Mouse (Mus musculus) CD8-positive naive resting alpha-beta T cell, adult 2 months (primary cell): Measurements from ENCODE around the gene D430041D05Rik.

ENCODE experiments used
- DNase-seq, 2 experiments: peaks; one replicate each; pipeline ENCODE4 v3.0.0; 2022; ENCODE audit warnings: low read depth in 2 of 2, low spot score in 2 of 2

Gene D430041D05Rik

DNA sequence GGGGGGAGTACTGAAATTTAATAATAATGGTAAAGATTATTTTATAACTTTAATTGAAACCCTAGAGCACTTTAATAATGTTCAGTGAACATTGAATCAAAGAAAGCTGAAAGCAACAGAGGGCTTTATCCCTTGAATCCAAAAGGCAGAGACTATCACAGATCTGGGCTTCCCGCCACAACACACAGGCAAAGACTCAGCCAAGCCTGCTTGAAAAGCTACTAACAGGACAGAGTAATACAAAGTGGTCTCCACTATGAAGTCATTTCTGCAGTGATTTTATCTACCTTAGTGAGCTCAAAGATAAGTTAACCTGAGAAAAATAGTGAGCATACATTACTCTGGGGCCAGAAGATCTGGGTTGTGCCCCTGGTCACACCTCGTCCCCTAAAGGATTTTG, 128.0 kb downstream of the D430041D05Rik start:
- DNase-seq: no peak

- DNase-seq: no peak
Observed at GRCm38 (mm10) chr2:104267049-104267448, 143.8 kb downstream of the D430041D05Rik start.

DNA sequence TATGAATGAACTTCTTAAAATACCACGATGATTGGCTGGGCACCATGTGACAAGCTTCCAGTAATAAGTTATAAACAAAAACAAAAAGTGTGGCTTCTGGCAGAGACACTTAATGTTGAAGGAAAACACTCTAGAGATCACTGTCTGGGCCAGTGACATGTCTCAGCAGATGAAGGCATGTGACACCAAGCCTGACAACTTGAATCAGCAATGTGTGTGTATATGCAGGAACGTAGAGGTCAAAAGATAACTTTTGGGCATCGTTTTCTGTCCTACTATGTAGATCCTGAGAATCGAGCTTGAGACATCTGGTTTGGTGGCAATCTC, 149.1 kb downstream of the D430041D05Rik start:
- DNase-seq: no peak

DNA sequence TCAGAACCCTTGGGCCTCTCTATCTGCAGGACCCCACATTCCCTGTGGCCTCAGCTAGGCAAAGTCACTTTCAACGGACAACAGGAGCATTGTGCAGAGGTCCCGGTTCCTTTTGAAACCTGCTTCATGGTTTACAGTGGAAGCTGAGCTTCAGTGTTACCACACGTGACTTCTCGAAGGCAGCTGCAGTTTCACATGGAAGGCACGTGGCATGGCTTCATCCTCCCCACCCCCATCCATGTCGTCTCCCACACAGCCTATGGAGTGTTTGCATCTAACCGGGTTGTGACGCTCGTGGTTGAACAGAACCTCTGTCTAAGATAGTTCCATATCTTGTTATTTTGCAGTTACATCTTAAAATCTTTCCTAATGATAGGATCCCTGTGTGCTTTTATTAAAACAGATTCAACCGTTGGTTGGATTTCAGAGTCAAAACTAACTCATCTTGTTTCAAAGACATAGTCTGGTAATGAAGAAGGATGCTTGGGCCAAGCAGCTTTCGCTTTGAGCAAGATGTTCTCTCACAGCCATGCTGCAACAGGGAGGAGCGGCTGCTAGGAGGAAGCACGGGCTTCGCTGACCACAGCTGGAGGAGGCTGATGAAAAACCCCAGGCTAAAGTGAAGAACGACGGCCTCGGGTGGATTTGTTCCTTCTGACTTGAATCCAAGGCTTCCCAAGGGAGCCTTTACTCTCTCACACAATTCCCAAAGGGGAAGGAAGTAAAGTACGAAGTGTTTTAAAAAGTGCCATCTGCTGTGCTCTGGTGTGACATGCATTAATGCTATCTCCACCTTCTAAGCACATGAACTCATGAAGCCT, 149.7 kb downstream of the D430041D05Rik start:
- DNase-seq: no peak

DNA sequence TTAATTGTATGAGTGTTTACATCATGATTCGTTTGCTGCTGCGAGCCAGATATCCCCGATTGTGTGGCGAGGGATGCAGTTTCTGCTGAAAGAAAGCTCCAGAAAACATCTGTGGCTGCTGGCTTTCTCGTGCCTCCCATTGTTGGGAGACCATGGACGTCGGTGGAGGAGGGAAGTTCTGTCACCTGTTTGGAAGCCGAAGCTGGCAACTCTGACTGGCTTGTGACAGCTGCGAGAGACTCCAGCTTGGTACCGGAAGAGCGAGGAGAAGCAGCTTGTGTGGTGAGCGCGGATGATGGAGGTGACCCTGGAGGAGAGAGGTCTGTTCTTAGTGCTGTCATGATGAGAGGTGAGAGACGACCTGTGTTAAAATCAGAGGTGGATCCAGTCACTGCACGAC, 154.2 kb downstream of the D430041D05Rik start:
- DNase-seq: no peak

DNA sequence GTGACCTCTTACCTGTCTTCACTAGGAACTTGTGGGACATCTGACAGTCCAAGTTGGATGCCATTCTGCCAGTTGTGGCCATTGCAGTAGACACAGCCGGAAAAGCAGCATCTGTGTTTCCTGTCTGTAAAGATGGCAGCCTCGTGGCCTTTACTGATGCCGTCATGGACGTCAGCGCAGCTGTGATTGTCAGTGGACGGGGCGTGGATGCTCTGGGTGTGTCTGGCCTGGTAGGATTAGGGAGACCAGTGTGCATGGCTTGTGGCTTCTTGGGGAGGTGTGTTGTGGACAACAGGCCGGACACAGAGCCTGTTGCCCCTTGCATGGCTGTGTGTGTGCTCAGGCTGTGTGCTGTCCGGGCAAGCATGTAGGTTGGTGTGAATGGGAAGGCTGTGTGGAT, 155.9 kb downstream of the D430041D05Rik start:
- no peak for DNase-seq

- no peak for DNase-seq
Observed at GRCm38 (mm10) chr2:104253341-104253740, 157.5 kb downstream of the D430041D05Rik start.

GRCm38 (mm10) chr2:104251647-104252046, 159.2 kb downstream of the D430041D05Rik start:
- DNase-seq: no peak

DNA sequence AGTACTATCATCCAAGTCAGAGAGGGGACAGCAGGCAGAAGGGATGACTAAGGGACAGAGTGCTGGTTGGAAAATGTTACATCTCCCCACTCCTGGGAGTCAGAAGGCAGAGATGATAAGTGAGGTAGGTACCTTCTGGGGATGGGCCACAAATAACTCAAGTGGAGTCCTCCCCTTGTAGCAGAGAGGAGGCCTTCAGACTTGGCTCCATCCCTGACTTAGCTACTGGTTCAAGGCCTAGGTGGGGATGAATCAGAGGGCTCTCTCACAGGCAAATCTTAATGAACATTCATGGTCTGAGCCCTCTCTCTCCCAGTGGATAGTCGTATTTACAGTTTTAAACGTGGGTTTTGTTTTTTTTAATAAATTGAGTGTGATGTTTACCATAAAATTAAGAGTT, 161.0 kb downstream of the D430041D05Rik start:
- DNase-seq: no peak

- no peak for DNase-seq
Observed at GRCm38 (mm10) chr2:104246851-104247250, 164.0 kb downstream of the D430041D05Rik start.

- DNase-seq: no peak
Observed at GRCm38 (mm10) chr2:104242055-104242454, 168.8 kb downstream of the D430041D05Rik start.

- no peak for DNase-seq
Observed at GRCm38 (mm10) chr2:104237141-104237540, 173.7 kb downstream of the D430041D05Rik start.

GRCm38 (mm10) chr2:104230444-104230843, 180.4 kb downstream of the D430041D05Rik start:
- DNase-seq: no peak

- DNase-seq: no peak
Observed at GRCm38 (mm10) chr2:104226057-104226456, 184.8 kb downstream of the D430041D05Rik start.

DNA sequence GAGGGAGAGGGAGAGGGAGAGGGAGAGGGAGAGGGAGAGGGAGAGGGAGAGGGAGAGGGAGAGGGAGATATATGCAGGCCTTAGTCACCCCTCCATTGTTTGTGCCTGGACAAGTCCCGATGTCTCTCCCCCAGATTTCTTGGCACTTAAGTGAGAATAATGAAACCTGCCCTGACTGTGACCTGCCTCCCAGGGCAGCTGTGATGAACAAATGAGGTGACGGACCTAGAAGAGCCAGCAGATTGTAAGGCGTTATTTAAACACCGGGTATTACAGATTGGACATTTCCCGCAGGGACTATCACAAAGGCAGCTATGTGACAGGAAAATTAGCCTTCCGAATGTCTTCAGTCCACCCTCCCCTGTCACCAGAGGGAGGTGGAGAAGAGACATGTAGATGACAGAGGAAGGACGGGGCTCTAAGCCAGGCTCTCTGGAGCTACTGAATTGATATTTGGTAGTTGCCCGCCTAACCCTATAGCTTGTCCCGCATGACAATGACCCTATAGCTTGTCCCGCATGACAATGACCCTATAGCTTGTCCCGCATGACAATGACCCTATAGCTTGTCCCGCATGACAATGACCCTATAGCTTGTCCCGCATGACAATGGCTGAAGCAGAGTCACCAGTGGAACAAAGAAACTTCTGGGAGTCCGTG, 191.0 kb downstream of the D430041D05Rik start:
- no peak for DNase-seq

GRCm38 (mm10) chr2:104218588-104219065, 192.2 kb downstream of the D430041D05Rik start:
- DNase-seq: no peak

- no peak for DNase-seq
Observed at GRCm38 (mm10) chr2:104218114-104218513, 192.7 kb downstream of the D430041D05Rik start.

GRCm38 (mm10) chr2:104209408-104209807, 201.4 kb downstream of the D430041D05Rik start:
- no peak for DNase-seq

- DNase-seq: no peak
Observed at GRCm38 (mm10) chr2:104208415-104208814, 202.4 kb downstream of the D430041D05Rik start.

DNA sequence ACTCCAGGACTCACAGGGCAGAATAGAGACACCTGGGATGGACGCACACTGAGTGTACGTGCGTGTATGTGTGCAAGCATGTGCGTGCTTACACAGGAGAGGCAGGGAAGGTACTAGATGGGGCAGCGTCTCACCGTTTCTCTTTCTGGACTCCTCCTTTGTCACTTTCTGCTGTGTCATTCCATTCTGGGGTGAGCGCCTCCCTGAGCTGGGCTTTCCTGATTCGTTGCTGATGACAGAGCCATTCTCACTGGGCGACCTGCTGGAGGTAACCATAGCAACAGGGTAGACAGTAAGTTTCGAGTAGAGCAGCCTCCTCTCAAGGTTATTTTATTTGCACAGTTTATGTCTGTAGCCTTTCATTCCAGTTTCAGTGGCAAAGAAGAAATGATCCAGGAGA, 202.9 kb downstream of the D430041D05Rik start:
- no peak for DNase-seq

GRCm38 (mm10) chr2:104205623-104206022, 205.2 kb downstream of the D430041D05Rik start:
- no peak for DNase-seq

GRCm38 (mm10) chr2:104200211-104200610, 210.6 kb downstream of the D430041D05Rik start:
- no peak for DNase-seq
